Mouse (Mus musculus) forebrain, embryonic 10.5 days (tissue): ENCODE results near the gene Insyn1. TPM values are rescaled to one million over a fixed set of nuclear protein-coding genes. Genes with fewer than 3 reads are reported as not detected.

Source experiments
- DNase-seq: peaks from one replicate; pipeline ENCODE4 v3.0.0-alpha.2; 2017; ENCODE audit warnings: low spot score; ENCODE audit errors: extremely low spot score
- H3K27ac ChIP-seq: fragments of 300-500 bp; sonication (generic); 2 replicates; pipeline ENCODE4 v1.5.1; 2016; ENCODE audit warnings: mild to moderate bottlenecking
- H3K27me3 ChIP-seq: fragments of 300-500 bp; sonication (generic); 2 replicates; pipeline ENCODE4 v1.6.1; 2016; ENCODE audit warnings: mild to moderate bottlenecking; ENCODE audit not compliant: poor library complexity, severe bottlenecking
- H3K36me3 ChIP-seq: fragments of 300-500 bp; sonication (generic); replicated peaks from 2 replicates; pipeline ENCODE4 v1.6.1; 2016; ENCODE audit warnings: mild to moderate bottlenecking, moderate library complexity
- H3K4me1 ChIP-seq: fragments of 300-500 bp; sonication (generic); 2 replicates; pipeline ENCODE4 v1.6.1; 2016
- H3K4me3 ChIP-seq: fragments of 300-500 bp; sonication (generic); 2 replicates; pipeline ENCODE4 v1.5.1; 2016; ENCODE audit warnings: mild to moderate bottlenecking, moderate library complexity
- H3K9me3 ChIP-seq: fragments of 300-500 bp; sonication (generic); 2 replicates; pipeline ENCODE4 v1.6.1; 2016; ENCODE audit warnings: mild to moderate bottlenecking, moderate library complexity
- WGBS: fragments of 180-500 bp; shearing (Covaris S2); methylation state at CpG from one replicate; pipeline ENCODE4 v1.1.7; 2016; 5-methylcytosine and 5-hydroxymethylcytosine counted together
- polyA plus RNA-seq: library from polyadenylated mRNA; unstranded; fragments of >200 nt; fragmentation: Nextera tagmentation; extraction: Ambion mirVana; gene quantifications from 2 replicates; pipeline ENCODE4 v1.2.1, GENCODE M21; 2016

The Insyn1 gene
- polyA plus RNA-seq, 1 experiment from 2014 or later, result 0.66 TPM

- no peak for DNase-seq
- WGBS, result 95% methylated on average over 4 of the region's 4 CpGs
- peaks cover 58% of the 10 kb centered on the region for H3K36me3 ChIP-seq
- H3K9me3 ChIP-seq, result no peaks in the 10 kb centered on the region
- no peak overlapping the region for H3K4me3 ChIP-seq
- no peaks in the 10 kb centered on the region for H3K4me1 ChIP-seq
- H3K27me3 ChIP-seq, result no peaks in the 10 kb centered on the region
- H3K27ac ChIP-seq, result no peak overlapping the region
Observed at GRCm38 (mm10) chr9:58525108-58525507, 36.7 kb downstream of the Insyn1 start.

- WGBS, result 92% methylated on average over 4 of the region's 4 CpGs
- no peak overlapping the region for H3K4me3 ChIP-seq
- H3K27me3 ChIP-seq, result no peaks in the 10 kb centered on the region
- H3K4me1 ChIP-seq, result no peaks in the 10 kb centered on the region
- no peak for DNase-seq
- no peaks in the 10 kb centered on the region for H3K9me3 ChIP-seq
- H3K27ac ChIP-seq, result no peak overlapping the region
- peaks cover 68% of the 10 kb centered on the region for H3K36me3 ChIP-seq
Observed at GRCm38 (mm10) chr9:58527841-58528240, 39.4 kb downstream of the Insyn1 start.

- Histone ChIP-seq H3K4me1 (no peaks in the 10 kb centered on the region), H3K36me3 (peaks cover 64% of the 10 kb centered on the region), H3K27ac (no peak overlapping the region), H3K27me3 (no peaks in the 10 kb centered on the region), H3K9me3 (no peaks in the 10 kb centered on the region), H3K4me3 (no peak overlapping the region)
- no peak for DNase-seq
- 93% methylated on average over 13 of the region's 13 CpGs for WGBS
Observed at GRCm38 (mm10) chr9:58530407-58530806, 42.0 kb downstream of the Insyn1 start.

GRCm38 (mm10) chr9:58532236-58532635 lies 43.8 kb downstream of the Insyn1 start:
- Histone ChIP-seq H3K4me1 (no peaks in the 10 kb centered on the region), H3K9me3 (no peaks in the 10 kb centered on the region), H3K36me3 (peaks cover 58% of the 10 kb centered on the region), H3K27me3 (no peaks in the 10 kb centered on the region), H3K27ac (no peak overlapping the region), H3K4me3 (no peak overlapping the region)
- WGBS, result 92% methylated on average over 4 of the region's 4 CpGs
- no peak for DNase-seq

- Histone ChIP-seq H3K4me3 (no peak overlapping the region), H3K9me3 (no peaks in the 10 kb centered on the region), H3K36me3 (peaks cover 54% of the 10 kb centered on the region), H3K27ac (no peak overlapping the region), H3K4me1 (no peaks in the 10 kb centered on the region), H3K27me3 (no peaks in the 10 kb centered on the region)
- DNase-seq, result no peak
- 89% methylated on average over 6 of the region's 6 CpGs for WGBS
Observed at GRCm38 (mm10) chr9:58533322-58533721, 44.9 kb downstream of the Insyn1 start.

- Histone ChIP-seq H3K9me3 (no peaks in the 10 kb centered on the region), H3K36me3 (peaks cover 48% of the 10 kb centered on the region), H3K4me1 (no peaks in the 10 kb centered on the region), H3K4me3 (no peak overlapping the region), H3K27ac (no peak overlapping the region), H3K27me3 (no peaks in the 10 kb centered on the region)
- peak; percentile 25 for DNase-seq
- 54% methylated on average over 1 of the region's 1 CpGs for WGBS
Observed at GRCm38 (mm10) chr9:58534766-58535165, 46.4 kb downstream of the Insyn1 start.

- Histone ChIP-seq H3K9me3 (no peaks in the 10 kb centered on the region), H3K27me3 (no peaks in the 10 kb centered on the region), H3K27ac (no peak overlapping the region), H3K4me1 (no peaks in the 10 kb centered on the region), H3K36me3 (peaks cover 44% of the 10 kb centered on the region), H3K4me3 (no peak overlapping the region)
- 79% methylated on average over 20 of the region's 20 CpGs for WGBS
- DNase-seq, result peak; percentile 45
Observed at GRCm38 (mm10) chr9:58535447-58536134, 47.2 kb downstream of the Insyn1 start.

- H3K27ac ChIP-seq, result no peak overlapping the region
- H3K4me1 ChIP-seq, result no peaks in the 10 kb centered on the region; the same call in 1 of the 2 replicates
- no peak for DNase-seq
- WGBS, result 90% methylated on average over 3 of the region's 3 CpGs
- H3K36me3 ChIP-seq, result peaks cover 40% of the 10 kb centered on the region
- no peaks in the 10 kb centered on the region for H3K27me3 ChIP-seq
- no peak overlapping the region for H3K4me3 ChIP-seq
- H3K9me3 ChIP-seq, result no peaks in the 10 kb centered on the region
Observed at GRCm38 (mm10) chr9:58537774-58538173, 49.4 kb downstream of the Insyn1 start.

- Histone ChIP-seq H3K27me3 (no peaks in the 10 kb centered on the region), H3K9me3 (no peaks in the 10 kb centered on the region), H3K4me3 (no peak overlapping the region), H3K36me3 (peaks cover 37% of the 10 kb centered on the region), H3K4me1 (no peaks in the 10 kb centered on the region; the same call in 1 of the 2 replicates), H3K27ac (no peak overlapping the region)
- WGBS, result 49% methylated on average over 5 of the region's 5 CpGs
- peak; percentile 55 for DNase-seq
Observed at GRCm38 (mm10) chr9:58539886-58540285, 51.5 kb downstream of the Insyn1 start.

GRCm38 (mm10) chr9:58541895-58542338 lies 53.5 kb downstream of the Insyn1 start:
- Histone ChIP-seq H3K27ac (peak overlapping the region; percentile 8; the same call in 1 of the 2 replicates), H3K4me3 (no peak overlapping the region), H3K9me3 (no peaks in the 10 kb centered on the region), H3K4me1 (peaks cover 5% of the 10 kb centered on the region; the same call in 1 of the 2 replicates), H3K36me3 (peaks cover 23% of the 10 kb centered on the region), H3K27me3 (no peaks in the 10 kb centered on the region)
- WGBS, result 82% methylated on average over 6 of the region's 6 CpGs
- no peak for DNase-seq

- peaks cover 25% of the 10 kb centered on the region for H3K4me1 ChIP-seq
- no peaks in the 10 kb centered on the region for H3K27me3 ChIP-seq
- no peak for DNase-seq
- H3K4me3 ChIP-seq, result no peak overlapping the region
- WGBS, result 84% methylated on average over 4 of the region's 4 CpGs
- no peak overlapping the region for H3K27ac ChIP-seq
- peaks cover 5% of the 10 kb centered on the region for H3K36me3 ChIP-seq
- no peaks in the 10 kb centered on the region for H3K9me3 ChIP-seq
Observed at GRCm38 (mm10) chr9:58544879-58545324, 56.5 kb downstream of the Insyn1 start.

GRCm38 (mm10) chr9:58545428-58545827 lies 57.0 kb downstream of the Insyn1 start:
- H3K36me3 ChIP-seq, result peaks cover 3% of the 10 kb centered on the region
- H3K27me3 ChIP-seq, result no peaks in the 10 kb centered on the region
- H3K4me3 ChIP-seq, result no peak overlapping the region
- WGBS, result 74% methylated on average over 6 of the region's 6 CpGs
- no peak for DNase-seq
- H3K4me1 ChIP-seq, result peaks cover 25% of the 10 kb centered on the region
- no peaks in the 10 kb centered on the region for H3K9me3 ChIP-seq
- H3K27ac ChIP-seq, result no peak overlapping the region

- Histone ChIP-seq H3K9me3 (no peaks in the 10 kb centered on the region), H3K4me3 (no peak overlapping the region), H3K27ac (no peak overlapping the region), H3K4me1 (peaks cover 26% of the 10 kb centered on the region), H3K27me3 (no peaks in the 10 kb centered on the region), H3K36me3 (no peaks in the 10 kb centered on the region)
- no peak for DNase-seq
- 89% methylated on average over 11 of the region's 11 CpGs for WGBS
Observed at GRCm38 (mm10) chr9:58546630-58547360, 58.4 kb downstream of the Insyn1 start.
